Mouse (Mus musculus) neural tube, embryonic 12.5 days (tissue): Measurements from ENCODE around the gene Csmd2. TPM values are rescaled to one million over a fixed set of nuclear protein-coding genes. Genes with fewer than 3 reads are reported as not detected.

Source experiments
- polyA plus RNA-seq: library from polyadenylated mRNA; unstranded; fragments of >200 nt; fragmentation: Nextera tagmentation; extraction: Ambion mirVana; gene quantifications from 2 replicates; pipeline ENCODE4 v1.2.1, GENCODE M21; 2016

The Csmd2 gene
- polyA plus RNA-seq, 1 experiment from 2014 or later: 4.8 TPM

Other genes with a start within 250 kb of the Csmd2 start
- 0.24 and 0.31 TPM in 2 replicates for gene CK137956, start 16.9 kb upstream of the Csmd2 start, polyA plus RNA-seq